Mouse (Mus musculus): ENCODE data around the gene Cd300lf.

DNA sequence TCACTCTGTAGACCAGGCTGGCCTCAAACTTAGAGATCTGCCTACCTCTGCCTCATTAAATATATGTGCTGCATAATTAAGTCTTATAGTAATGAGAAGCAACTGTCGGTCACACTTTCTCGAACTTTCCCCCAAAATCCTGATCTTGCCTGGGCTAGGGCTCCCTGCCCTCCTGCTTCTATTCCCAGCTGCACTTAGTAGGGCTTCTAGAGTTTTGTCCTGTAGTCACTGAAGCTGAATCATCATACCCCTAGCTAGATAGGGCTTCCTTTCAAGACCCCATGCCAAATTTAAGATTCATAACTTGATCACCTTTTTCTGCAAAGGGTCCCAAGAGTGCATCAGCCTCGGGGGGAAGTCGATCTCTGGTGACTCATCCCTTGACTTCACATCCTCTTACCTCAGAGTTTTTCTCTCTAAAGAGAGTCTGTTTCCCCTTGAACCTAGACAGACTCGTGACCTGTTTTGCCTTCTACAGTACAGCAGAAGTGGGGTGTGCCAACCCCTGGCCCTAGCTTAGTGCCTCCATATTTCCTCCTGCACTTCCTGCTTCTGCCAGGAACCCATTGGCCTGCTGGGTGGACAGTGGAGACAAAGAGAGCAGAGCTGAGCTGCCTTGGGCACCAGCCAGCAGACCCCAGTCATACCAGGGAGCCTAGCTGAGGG lies 4.9 kb upstream of the Cd300lf start:
- no peak for TF ChIP-seq CTCF (IDR thresholded peaks at IDR 0.05; ENCODE audit: borderline replicate concordance, extremely low read depth, insufficient read depth, insufficient read length)
- TF ChIP-seq POLR2A (IDR thresholded peaks at IDR 0.05; ENCODE audit: borderline replicate concordance, extremely low read depth, insufficient read depth, insufficient read length, poor library complexity, severe bottlenecking) = no peak

Measured in brain, embryonic 14.5 days (tissue).